Mouse (Mus musculus): ENCODE data around the gene Gm26657.
A peak's percentile ranks its signal among the peaks of the same experiment; 100 is the strongest.

Gene Gm26657

GRCm38 (mm10) chr4:56740020-56740485 is at the start of gene Gm26657:
Gene Gm26657, plus strand, starts transcription at chr4:56740070.
- no peak for DNase-seq

GRCm38 (mm10) chr4:56696401-56696800 is 43.5 kb upstream of the Gm26657 start:
- DNase-seq = no peak

GRCm38 (mm10) chr4:56698671-56699070 is 41.2 kb upstream of the Gm26657 start:
- DNase-seq = no peak

GRCm38 (mm10) chr4:56702234-56702633 is 37.6 kb upstream of the Gm26657 start:
- no peak for DNase-seq

- no peak for DNase-seq
These were observed 26.7 kb upstream of the Gm26657 start for GRCm38 (mm10) chr4:56713155-56713554.

GRCm38 (mm10) chr4:56716801-56717200 is 23.1 kb upstream of the Gm26657 start:
- DNase-seq = no peak

GRCm38 (mm10) chr4:56717932-56718331 is 21.9 kb upstream of the Gm26657 start:
- no peak for DNase-seq

- DNase-seq = no peak
These were observed 21.1 kb upstream of the Gm26657 start for GRCm38 (mm10) chr4:56718573-56719442.

GRCm38 (mm10) chr4:56719456-56719855 is 20.4 kb upstream of the Gm26657 start:
- no peak for DNase-seq

GRCm38 (mm10) chr4:56720403-56720802 is 19.5 kb upstream of the Gm26657 start:
- no peak for DNase-seq

GRCm38 (mm10) chr4:56721469-56721868 is 18.4 kb upstream of the Gm26657 start:
- DNase-seq = peak; percentile 53

GRCm38 (mm10) chr4:56722346-56722745 is 17.5 kb upstream of the Gm26657 start:
- DNase-seq = no peak

GRCm38 (mm10) chr4:56723237-56723636 is 16.6 kb upstream of the Gm26657 start:
- no peak for DNase-seq

GRCm38 (mm10) chr4:56725839-56726238 is 14.0 kb upstream of the Gm26657 start:
- peak; percentile 33 for DNase-seq

- DNase-seq = no peak
These were observed 741 bp downstream of the Gm26657 start for GRCm38 (mm10) chr4:56740611-56741010.

GRCm38 (mm10) chr4:56741041-56741493 is 1.2 kb downstream of the Gm26657 start, which contains the start of gene Actl7b:
Gene Actl7b, minus strand, starts transcription at chr4:56741443.
- DNase-seq = no peak

- no peak for DNase-seq
These were observed 2.8 kb downstream of the Gm26657 start for GRCm38 (mm10) chr4:56742698-56743097.

- no peak for DNase-seq
These were observed 3.7 kb downstream of the Gm26657 start, which contains the start of gene Actl7a for GRCm38 (mm10) chr4:56743363-56744195. Gene Actl7a, plus strand, starts transcription at chr4:56743413.

- DNase-seq = no peak
These were observed 6.5 kb downstream of the Gm26657 start for GRCm38 (mm10) chr4:56746345-56746744.

GRCm38 (mm10) chr4:56747456-56747855 is 7.6 kb downstream of the Gm26657 start:
- no peak for DNase-seq

- no peak for DNase-seq
These were observed 16.2 kb downstream of the Gm26657 start for GRCm38 (mm10) chr4:56756021-56756420.

GRCm38 (mm10) chr4:56756966-56757600 is 17.2 kb downstream of the Gm26657 start:
- DNase-seq = no peak

- DNase-seq = no peak
These were observed 17.8 kb downstream of the Gm26657 start for GRCm38 (mm10) chr4:56757693-56758092.

All from right cerebral cortex, postnatal 4 days (tissue).